Mouse (Mus musculus) testis, adult 2 months (tissue): ENCODE data around the gene Hoxa4. TPM values are rescaled to one million over a fixed set of nuclear protein-coding genes. Genes with fewer than 3 reads are reported as not detected.

ENCODE experiments used
- H3K27ac ChIP-seq: fragments of 200-500 bp; 2 replicates; pipeline ENCODE4 v1.5.1; 2012; ENCODE audit warnings: low read depth, low read length; ENCODE audit not compliant: control insufficient read depth, insufficient read depth
- H3K27me3 ChIP-seq: fragments of 200-500 bp; 2 replicates; pipeline ENCODE4 v1.6.1; 2012; ENCODE audit warnings: mild to moderate bottlenecking, low read length, moderate library complexity; ENCODE audit not compliant: control insufficient read depth, insufficient read depth
- H3K36me3 ChIP-seq: fragments of 200-500 bp; 2 replicates; pipeline ENCODE4 v1.6.1; 2012; ENCODE audit warnings: mild to moderate bottlenecking, low read length; ENCODE audit not compliant: control insufficient read depth, insufficient read depth
- H3K4me1 ChIP-seq: fragments of 200-500 bp; 2 replicates; pipeline ENCODE4 v1.6.1; 2012; ENCODE audit warnings: low read length; ENCODE audit not compliant: control insufficient read depth, insufficient read depth
- H3K4me3 ChIP-seq: fragments of 200-500 bp; 2 replicates; pipeline ENCODE4 v1.5.1; 2012; ENCODE audit warnings: low read depth, mild to moderate bottlenecking, low read length, moderate library complexity, mixed read lengths; ENCODE audit not compliant: control insufficient read depth
- CTCF ChIP-seq: fragments of 200-500 bp; IDR thresholded peaks from 2 replicates; pipeline ENCODE4 v1.5.1; 2012; ENCODE audit warnings: low read depth, mild to moderate bottlenecking, inconsistent platforms, low read length, moderate library complexity; ENCODE audit not compliant: control insufficient read depth, insufficient read depth, insufficient replicate concordance
- POLR2A ChIP-seq: fragments of 200-500 bp; IDR thresholded peaks from 2 replicates; pipeline ENCODE4 v1.6.1; 2012; ENCODE audit warnings: low read depth, mild to moderate bottlenecking, inconsistent platforms, low read length, moderate library complexity; ENCODE audit not compliant: control insufficient read depth
- polyA plus RNA-seq: library from polyadenylated mRNA; depleted of rRNA; stranded (reverse); fragments of >200 nt; gene quantifications from 2 replicates; pipeline ENCODE4 v1.2.3, GENCODE M21; 2012

Gene Hoxa4
- polyA plus RNA-seq, 1 experiment = 65.3 TPM

- Histone ChIP-seq H3K4me1 (peaks cover 3% of the 10 kb centered on the region), H3K27me3 (peaks cover 14% of the 10 kb centered on the region), H3K4me3 (no peak overlapping the region), H3K36me3 (no peaks in the 10 kb centered on the region), H3K27ac (no peak overlapping the region)
- TF ChIP-seq POLR2A (no peak), CTCF (no peak)
Measured at GRCm38 (mm10) chr6:52237346-52238154, 46.0 kb upstream of the Hoxa4 start.

GRCm38 (mm10) chr6:52236806-52237205 lies 45.3 kb upstream of the Hoxa4 start:
- Histone ChIP-seq H3K4me3 (no peak overlapping the region), H3K27me3 (peaks cover 18% of the 10 kb centered on the region), H3K36me3 (no peaks in the 10 kb centered on the region), H3K27ac (no peak overlapping the region), H3K4me1 (peaks cover 3% of the 10 kb centered on the region)
- TF ChIP-seq POLR2A (no peak), CTCF (no peak)

- Histone ChIP-seq H3K27ac (no peak overlapping the region), H3K4me1 (peaks cover 3% of the 10 kb centered on the region), H3K36me3 (no peaks in the 10 kb centered on the region), H3K27me3 (peaks cover 19% of the 10 kb centered on the region), H3K4me3 (no peak overlapping the region)
- no peak for TF ChIP-seq POLR2A
- TF ChIP-seq CTCF = no peak
Measured at GRCm38 (mm10) chr6:52235866-52236265, 44.3 kb upstream of the Hoxa4 start.

GRCm38 (mm10) chr6:52235267-52235666 lies 43.7 kb upstream of the Hoxa4 start:
- Histone ChIP-seq H3K27me3 (peaks cover 23% of the 10 kb centered on the region), H3K36me3 (no peaks in the 10 kb centered on the region), H3K4me3 (no peak overlapping the region), H3K4me1 (peaks cover 3% of the 10 kb centered on the region), H3K27ac (no peak overlapping the region)
- TF ChIP-seq CTCF (no peak), POLR2A (no peak)

GRCm38 (mm10) chr6:52234428-52235140 lies 43.0 kb upstream of the Hoxa4 start:
- H3K27ac ChIP-seq = no peak overlapping the region
- H3K4me1 ChIP-seq = peaks cover 3% of the 10 kb centered on the region
- no peaks in the 10 kb centered on the region for H3K36me3 ChIP-seq
- no peak for TF ChIP-seq POLR2A
- peaks cover 23% of the 10 kb centered on the region for H3K27me3 ChIP-seq
- peak overlapping the region; percentile 11; the same call in 1 of the 2 replicates for H3K4me3 ChIP-seq

GRCm38 (mm10) chr6:52233546-52234427 lies 42.2 kb upstream of the Hoxa4 start:
- TF ChIP-seq POLR2A (no peak), CTCF (no peak)
- no peak overlapping the region for H3K27ac ChIP-seq
- H3K4me1 ChIP-seq = peaks cover 5% of the 10 kb centered on the region
- no peaks in the 10 kb centered on the region for H3K36me3 ChIP-seq
- no peak overlapping the region; the same call in 1 of the 2 replicates for H3K4me3 ChIP-seq
- peaks cover 25% of the 10 kb centered on the region for H3K27me3 ChIP-seq

GRCm38 (mm10) chr6:52232984-52233545 lies 41.5 kb upstream of the Hoxa4 start:
- H3K27me3 ChIP-seq = peaks cover 25% of the 10 kb centered on the region
- no peaks in the 10 kb centered on the region for H3K36me3 ChIP-seq
- no peak overlapping the region for H3K4me3 ChIP-seq
- no peak overlapping the region for H3K27ac ChIP-seq
- H3K4me1 ChIP-seq = peaks cover 5% of the 10 kb centered on the region
- TF ChIP-seq CTCF (no peak), POLR2A (no peak)
